Mouse (Mus musculus) limb, embryonic 14.5 days (tissue): ENCODE measurements around the gene Dok1. TPM values are rescaled to one million over a fixed set of nuclear protein-coding genes. Genes with fewer than 3 reads are reported as not detected.

ENCODE experiments used
- ATAC-seq: fragments of 200-750 bp; cut with Nextera tagmentation; 2 replicates; pipeline ENCODE4 v1.8.0; 2017; ENCODE audit warnings: low read depth, moderate number of reproducible peaks, moderate TSS enrichment; ENCODE audit not compliant: low FRiP score
- DNase-seq: peaks from one replicate; pipeline ENCODE4 v3.0.0-alpha.2; 2015; ENCODE audit warnings: low spot score
- H3K27ac ChIP-seq: fragments of 300-500 bp; sonication (generic); replicated peaks from 2 replicates; pipeline ENCODE4 v1.5.1; 2014; ENCODE audit warnings: low read depth, mild to moderate bottlenecking, low read length, moderate library complexity, mixed read lengths
- H3K27me3 ChIP-seq: fragments of 300-500 bp; sonication (generic); 2 replicates; pipeline ENCODE4 v1.6.1; 2014; ENCODE audit warnings: low read length, mixed read lengths; ENCODE audit not compliant: control insufficient read depth, insufficient read depth
- H3K36me3 ChIP-seq: fragments of 300-500 bp; sonication (generic); 2 replicates; pipeline ENCODE4 v1.6.1; 2014; ENCODE audit warnings: mild to moderate bottlenecking, low read length, moderate library complexity, mixed read lengths; ENCODE audit not compliant: control insufficient read depth, insufficient read depth
- H3K4me1 ChIP-seq: fragments of 300-500 bp; sonication (generic); 2 replicates; pipeline ENCODE4 v1.6.1; 2014; ENCODE audit warnings: antibody characterized with exemption, low read length, mixed read lengths; ENCODE audit not compliant: control insufficient read depth, insufficient read depth
- H3K4me2 ChIP-seq: fragments of 300-500 bp; sonication (generic); replicated peaks from 2 replicates; pipeline ENCODE4 v1.6.1; 2014; ENCODE audit warnings: low read depth, mild to moderate bottlenecking, low read length, moderate library complexity; ENCODE audit not compliant: severe bottlenecking
- H3K4me3 ChIP-seq: fragments of 300-500 bp; sonication (generic); replicated peaks from 2 replicates; pipeline ENCODE4 v1.5.1; 2014; ENCODE audit warnings: low read length
- H3K9ac ChIP-seq: fragments of 300-500 bp; sonication (generic); 2 replicates; pipeline ENCODE4 v1.6.1; 2014; ENCODE audit warnings: mild to moderate bottlenecking, low read depth, low read length, moderate library complexity; ENCODE audit not compliant: severe bottlenecking
- H3K9me3 ChIP-seq: fragments of 300-500 bp; sonication (generic); 2 replicates; pipeline ENCODE4 v1.6.1; 2016; ENCODE audit warnings: low read length; ENCODE audit not compliant: control insufficient read depth
- POLR2A ChIP-seq: fragments of 200-500 bp; IDR thresholded peaks from 2 replicates; pipeline ENCODE4 v1.8.0; 2012; ENCODE audit warnings: inconsistent platforms, mild to moderate bottlenecking, moderate library complexity, borderline replicate concordance; ENCODE audit not compliant: insufficient read depth, insufficient read length; ENCODE audit errors: extremely low read depth
- WGBS: fragments of 180-500 bp; shearing (Covaris S2); extraction: QIAGEN DNeasy Blood & Tissue Kit; methylation state at CpG from one replicate; pipeline ENCODE4 v1.1.7; 2014; 5-methylcytosine and 5-hydroxymethylcytosine counted together
- polyA plus RNA-seq, 2 experiments: library from polyadenylated mRNA; depleted of rRNA in 1 of 2; stranded (reverse) in 1 of 2; unstranded in 1 of 2; fragments of >200 nt; fragmentation: Nextera tagmentation in 1 of 2; extraction: Ambion mirVana in 1 of 2; gene quantifications; 2 replicates each; pipeline versions ENCODE4 v1.2.1 to v1.2.3; 2012 to 2014

Gene Dok1
- polyA plus RNA-seq, 2 experiments = 11.4 to 17.1 TPM

DNA sequence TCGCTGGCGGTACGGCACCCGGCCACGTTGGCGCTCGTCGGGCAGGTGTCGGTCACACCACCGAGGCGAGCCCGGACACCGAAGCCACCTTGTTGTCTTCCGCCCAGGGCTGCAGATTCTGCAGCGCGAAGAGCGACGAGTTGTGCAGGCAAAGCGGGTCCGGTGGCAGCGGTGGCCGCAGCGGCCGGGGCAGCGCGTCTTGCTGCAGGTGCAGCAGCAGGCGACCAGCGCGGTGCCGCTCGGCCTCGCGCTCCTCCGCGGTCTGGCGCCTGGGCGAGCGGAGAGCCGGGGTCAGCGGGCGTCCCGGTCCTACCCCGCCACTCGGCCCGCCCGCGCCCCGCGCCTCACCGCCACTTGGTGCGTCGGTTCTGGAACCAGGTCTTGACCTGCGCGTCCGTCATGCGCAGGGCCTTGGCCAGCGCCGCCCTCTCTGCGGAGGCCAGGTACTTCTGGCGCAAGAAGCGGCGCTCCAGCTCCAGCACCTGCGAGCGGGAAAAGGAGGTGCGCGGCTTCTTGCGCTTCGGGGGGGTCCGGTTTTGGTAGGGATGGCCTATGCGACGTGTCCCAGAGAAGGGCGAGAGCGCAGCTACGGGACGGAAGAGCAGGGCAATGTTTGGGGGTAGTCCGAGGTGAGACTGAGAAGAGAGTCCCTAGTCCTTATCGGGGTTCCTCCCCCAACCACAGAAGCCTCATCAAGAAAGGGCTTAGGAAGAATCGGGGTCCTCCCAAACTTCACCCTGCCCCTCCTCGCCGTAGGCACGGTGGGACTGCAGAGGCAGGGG is 35.6 kb upstream of the Dok1 start:
- H3K4me2 ChIP-seq = no peak overlapping the region; the same call in 1 of the 2 replicates
- no peaks in the 10 kb centered on the region for H3K4me1 ChIP-seq
- no peak overlapping the region for H3K9ac ChIP-seq
- 2% methylated on average over 56 of the region's 81 CpGs for WGBS
- H3K36me3 ChIP-seq = no peaks in the 10 kb centered on the region
- no peak for ATAC-seq
- H3K27ac ChIP-seq = no peak overlapping the region
- H3K9me3 ChIP-seq = no peaks in the 10 kb centered on the region
- TF ChIP-seq POLR2A = no peak
- peak overlapping the region; percentile 16 for H3K4me3 ChIP-seq
- peaks cover 95% of the 10 kb centered on the region for H3K27me3 ChIP-seq
- no peak for DNase-seq

DNA sequence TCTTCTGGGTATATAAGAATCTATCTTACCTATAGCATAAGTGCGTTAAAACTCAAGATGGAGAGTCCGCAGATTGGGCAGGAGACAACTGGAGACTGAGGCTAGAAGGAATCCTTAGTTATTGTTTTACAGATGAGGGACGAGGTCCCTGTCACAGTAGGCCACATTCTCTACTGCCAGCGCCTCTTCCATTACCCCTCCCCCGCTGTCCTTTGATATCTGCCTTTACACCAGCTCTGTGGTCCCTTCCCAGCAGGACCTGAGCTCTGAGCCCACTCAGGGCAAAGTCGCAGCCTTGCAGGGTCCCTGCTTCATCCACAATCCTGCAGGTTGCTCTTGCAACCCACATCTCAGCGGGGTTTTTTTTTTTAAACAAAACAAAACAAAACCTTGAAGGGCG is 35.0 kb upstream of the Dok1 start:
- WGBS = 6% methylated on average over 8 of the region's 8 CpGs
- DNase-seq (no peak), ATAC-seq (no peak)
- peaks cover 95% of the 10 kb centered on the region for H3K27me3 ChIP-seq
- no peak overlapping the region for H3K27ac ChIP-seq
- H3K4me3 ChIP-seq = no peak overlapping the region
- H3K4me1 ChIP-seq = no peaks in the 10 kb centered on the region
- TF ChIP-seq POLR2A = no peak
- H3K4me2 ChIP-seq = no peak overlapping the region
- H3K36me3 ChIP-seq = no peaks in the 10 kb centered on the region
- no peak overlapping the region for H3K9ac ChIP-seq
- no peaks in the 10 kb centered on the region for H3K9me3 ChIP-seq

- Histone ChIP-seq H3K27ac (no peak overlapping the region), H3K4me1 (no peaks in the 10 kb centered on the region), H3K36me3 (no peaks in the 10 kb centered on the region), H3K9ac (no peak overlapping the region), H3K9me3 (no peaks in the 10 kb centered on the region), H3K4me2 (no peak overlapping the region), H3K27me3 (peaks cover 98% of the 10 kb centered on the region), H3K4me3 (no peak overlapping the region)
- 19% methylated on average over 6 of the region's 6 CpGs for WGBS
- no peak for ATAC-seq
- no peak for DNase-seq
- no peak for TF ChIP-seq POLR2A
Measured at GRCm38 (mm10) chr6:83066441-83066840, 33.2 kb upstream of the Dok1 start.

DNA sequence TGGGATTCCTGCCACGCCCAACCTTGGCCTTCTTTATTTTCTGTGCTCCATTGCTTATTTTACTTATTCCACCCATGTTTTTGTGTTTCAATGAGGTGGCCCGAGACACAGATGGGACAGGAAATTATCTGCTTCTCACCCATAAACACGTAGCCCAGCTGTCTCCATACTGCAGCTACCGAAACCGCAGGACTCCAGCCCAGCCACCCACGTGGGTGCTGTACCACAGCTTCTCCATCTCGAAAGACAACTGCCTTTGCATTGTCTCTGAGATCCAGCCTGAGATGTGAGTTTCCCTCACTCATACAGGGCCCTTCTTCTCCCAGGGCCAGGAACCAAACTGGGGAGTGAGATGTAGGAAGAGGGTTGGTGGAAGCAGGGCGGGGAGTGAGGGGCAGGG is 32.7 kb upstream of the Dok1 start:
- H3K36me3 ChIP-seq = no peaks in the 10 kb centered on the region
- H3K27me3 ChIP-seq = peaks cover 95% of the 10 kb centered on the region
- WGBS = 40% methylated on average over 8 of the region's 8 CpGs
- H3K4me2 ChIP-seq = no peak overlapping the region
- H3K4me3 ChIP-seq = no peak overlapping the region
- H3K9ac ChIP-seq = no peak overlapping the region
- no peaks in the 10 kb centered on the region for H3K4me1 ChIP-seq
- H3K9me3 ChIP-seq = no peaks in the 10 kb centered on the region
- no peak for TF ChIP-seq POLR2A
- DNase-seq = no peak
- no peak overlapping the region for H3K27ac ChIP-seq
- no peak for ATAC-seq

- H3K36me3 ChIP-seq = peaks cover 20% of the 10 kb centered on the region
- peaks cover 24% of the 10 kb centered on the region for H3K27me3 ChIP-seq
- no peaks in the 10 kb centered on the region for H3K9me3 ChIP-seq
- no peak overlapping the region for H3K9ac ChIP-seq
- H3K27ac ChIP-seq = no peak overlapping the region
- DNase-seq (no peak), ATAC-seq (no peak)
- no peak overlapping the region for H3K4me3 ChIP-seq
- peaks cover 8% of the 10 kb centered on the region for H3K4me1 ChIP-seq
- no peak overlapping the region for H3K4me2 ChIP-seq
- no peak for TF ChIP-seq POLR2A
- 81% methylated on average over 2 of the region's 2 CpGs for WGBS
Measured at GRCm38 (mm10) chr6:83058725-83059124, 25.5 kb upstream of the Dok1 start.
